Mouse (Mus musculus) adipocyte (in vitro differentiated cells): ENCODE data around the gene Gm10037.
"Not testable (repeated sequence)": the region's sequence is repeated elsewhere in the genome, so short reads cannot be mapped to it uniquely, and the experiment has no call there.

Experiments used
- DNase-seq: peaks from one replicate; pipeline ENCODE4 v3.0.0-alpha.2; 2016; ENCODE audit warnings: low spot score

The Gm10037 gene

GRCm38 (mm10) chr13:67830911-67831336, at the start of gene Gm10037:
Gm10037 (plus strand) TSS chr13:67831106.
- no peak for DNase-seq

- DNase-seq = no peak
These were observed 38.9 kb upstream of the Gm10037 start for GRCm38 (mm10) chr13:67791921-67792455.

GRCm38 (mm10) chr13:67798618-67799017, 32.3 kb upstream of the Gm10037 start:
- no peak for DNase-seq

- not testable (repeated sequence) for DNase-seq
These were observed 31.8 kb upstream of the Gm10037 start for GRCm38 (mm10) chr13:67799151-67799550.

GRCm38 (mm10) chr13:67811651-67812210, 19.2 kb upstream of the Gm10037 start:
- peak; percentile 53 for DNase-seq

- DNase-seq = peak; percentile 91
These were observed 17.8 kb upstream of the Gm10037 start for GRCm38 (mm10) chr13:67812961-67813709.

- peak; percentile 91 for DNase-seq
These were observed 16.9 kb upstream of the Gm10037 start, which contains the start of gene Zfp273 for GRCm38 (mm10) chr13:67813710-67814660. Zfp273 (plus strand) TSS chr13:67813740.

GRCm38 (mm10) chr13:67818636-67819035, 12.3 kb upstream of the Gm10037 start:
- peak; percentile 54 for DNase-seq

- DNase-seq = not testable (repeated sequence)
These were observed 2.2 kb downstream of the Gm10037 start for GRCm38 (mm10) chr13:67833137-67833536.

GRCm38 (mm10) chr13:67843775-67844118, 12.8 kb downstream of the Gm10037 start:
- DNase-seq = no peak

GRCm38 (mm10) chr13:67844119-67844852, 13.4 kb downstream of the Gm10037 start:
- peak; percentile 76 for DNase-seq

- no peak for DNase-seq
These were observed 13.9 kb downstream of the Gm10037 start for GRCm38 (mm10) chr13:67844853-67845194.

GRCm38 (mm10) chr13:67850361-67850760, 19.5 kb downstream of the Gm10037 start:
- DNase-seq = no peak

GRCm38 (mm10) chr13:67853130-67853529, 22.2 kb downstream of the Gm10037 start:
- no peak for DNase-seq

GRCm38 (mm10) chr13:67853983-67854382, 23.1 kb downstream of the Gm10037 start:
- no peak for DNase-seq

- DNase-seq = no peak
These were observed 26.4 kb downstream of the Gm10037 start for GRCm38 (mm10) chr13:67857317-67857716.

- no peak for DNase-seq
These were observed 31.6 kb downstream of the Gm10037 start for GRCm38 (mm10) chr13:67862508-67862907.

- DNase-seq = no peak
These were observed 32.1 kb downstream of the Gm10037 start, which contains the start of gene BC048507 for GRCm38 (mm10) chr13:67863026-67863425. BC048507 (plus strand) TSS chr13:67863326.

GRCm38 (mm10) chr13:67864764-67865350, 34.0 kb downstream of the Gm10037 start:
- DNase-seq = no peak

GRCm38 (mm10) chr13:67867899-67868298, 37.0 kb downstream of the Gm10037 start:
- no peak for DNase-seq
